Mouse (Mus musculus) liver, embryonic 16.5 days (tissue): ENCODE data around the gene Adcy10. TPM values are rescaled to one million over a fixed set of nuclear protein-coding genes. Genes with fewer than 3 reads are reported as not detected.

Experiments
- ATAC-seq: fragments of 200-750 bp; cut with Nextera tagmentation; 2 replicates; pipeline ENCODE4 v1.8.0; 2017; ENCODE audit warnings: low read depth, mild to moderate bottlenecking, moderate number of reproducible peaks, moderate library complexity
- H3K27ac ChIP-seq: fragments of 300-500 bp; sonication (generic); 2 replicates; pipeline ENCODE4 v1.5.1; 2014; ENCODE audit warnings: mild to moderate bottlenecking, low read length
- H3K27me3 ChIP-seq: fragments of 300-500 bp; sonication (generic); 2 replicates; pipeline ENCODE4 v1.6.1; 2014; ENCODE audit warnings: low read depth, low read length, mixed read lengths; ENCODE audit not compliant: control insufficient read depth, insufficient read depth
- H3K36me3 ChIP-seq: fragments of 300-500 bp; sonication (generic); 2 replicates; pipeline ENCODE4 v1.6.1; 2014; ENCODE audit warnings: mild to moderate bottlenecking; ENCODE audit not compliant: control insufficient read depth, insufficient read depth
- H3K4me1 ChIP-seq: fragments of 300-500 bp; sonication (generic); 2 replicates; pipeline ENCODE4 v1.6.1; 2014; ENCODE audit warnings: low read depth, low read length, mixed read lengths; ENCODE audit not compliant: control insufficient read depth
- H3K4me2 ChIP-seq: fragments of 300-500 bp; sonication (generic); 2 replicates; pipeline ENCODE4 v1.6.1; 2014; ENCODE audit warnings: low read depth, low read length, mixed read lengths
- H3K4me3 ChIP-seq: fragments of 300-500 bp; sonication (generic); 2 replicates; pipeline ENCODE4 v1.5.1; 2014; ENCODE audit warnings: low read depth, mild to moderate bottlenecking, low read length
- H3K9ac ChIP-seq: fragments of 300-500 bp; sonication (generic); 2 replicates; pipeline ENCODE4 v1.6.1; 2014; ENCODE audit warnings: low read depth, low read length
- H3K9me3 ChIP-seq: fragments of 300-500 bp; sonication (generic); replicated peaks from 2 replicates; pipeline ENCODE4 v1.6.1; 2016; ENCODE audit warnings: low read length; ENCODE audit not compliant: control insufficient read depth
- WGBS: fragments of 180-500 bp; shearing (Covaris S2); extraction: QIAGEN DNeasy Blood & Tissue Kit; methylation state at CpG from one replicate; pipeline ENCODE4 v1.1.7; 2014; ENCODE audit not compliant: insufficient replicate concordance; 5-methylcytosine and 5-hydroxymethylcytosine counted together
- polyA plus RNA-seq: library from polyadenylated mRNA; unstranded; fragments of >200 nt; fragmentation: Nextera tagmentation; extraction: Ambion mirVana; gene quantifications from 2 replicates; pipeline ENCODE4 v1.2.1, GENCODE M21; 2015

Adcy10 gene
- polyA plus RNA-seq, 1 experiment from 2014 or later = 0.11 TPM

GRCm38 (mm10) chr1:165587845-165588244 lies 102.9 kb downstream of the Adcy10 start:
- H3K27me3 ChIP-seq = no peaks in the 10 kb centered on the region
- no peak overlapping the region for H3K27ac ChIP-seq
- WGBS = 46% methylated on average over 8 of the region's 8 CpGs
- H3K36me3 ChIP-seq = no peaks in the 10 kb centered on the region
- no peak overlapping the region for H3K4me3 ChIP-seq
- no peaks in the 10 kb centered on the region for H3K9me3 ChIP-seq
- no peak overlapping the region for H3K9ac ChIP-seq
- ATAC-seq = no peak
- H3K4me2 ChIP-seq = no peak overlapping the region
- H3K4me1 ChIP-seq = no peaks in the 10 kb centered on the region; the same call in 1 of the 2 replicates

DNA sequence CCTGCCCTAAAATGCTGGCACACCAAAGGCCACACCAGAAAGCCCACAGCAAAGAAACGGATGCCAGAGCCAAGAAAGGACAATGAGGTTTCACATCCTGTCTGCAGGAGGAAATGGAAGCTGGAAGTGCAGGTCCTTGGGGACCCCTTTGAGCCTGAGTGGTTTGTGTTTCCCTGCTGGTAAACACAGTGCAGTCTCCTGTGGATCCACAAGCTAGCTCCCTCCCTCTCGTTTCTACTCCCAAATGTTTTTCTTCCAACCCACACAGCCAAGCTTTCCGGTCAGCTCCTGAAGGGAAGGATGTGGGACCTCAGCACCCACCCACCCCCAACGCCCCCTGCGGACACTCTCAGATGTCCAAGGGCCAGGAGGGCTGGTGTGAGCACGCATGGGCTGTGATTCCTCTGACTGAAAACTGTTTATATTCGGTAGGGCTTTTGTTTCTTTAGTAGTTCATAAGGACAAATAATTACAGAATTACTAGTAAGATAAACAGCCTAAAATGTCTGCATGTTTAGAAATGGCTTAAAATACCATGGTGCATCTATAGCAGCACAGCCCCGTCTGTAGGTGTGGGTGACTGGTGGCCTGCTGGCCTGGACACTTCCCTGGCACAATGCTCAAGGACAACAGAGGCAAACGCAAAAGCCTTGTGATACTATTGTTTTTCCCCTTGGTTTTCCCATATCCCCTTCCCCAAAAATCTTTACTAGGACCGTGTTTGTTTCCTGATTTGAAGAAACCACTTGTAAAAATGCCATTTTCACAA lies 104.5 kb downstream of the Adcy10 start:
- Histone ChIP-seq H3K4me1 (no peaks in the 10 kb centered on the region; the same call in 1 of the 2 replicates), H3K4me2 (no peak overlapping the region), H3K4me3 (no peak overlapping the region), H3K9me3 (no peaks in the 10 kb centered on the region), H3K9ac (no peak overlapping the region), H3K27ac (no peak overlapping the region), H3K27me3 (no peaks in the 10 kb centered on the region), H3K36me3 (no peaks in the 10 kb centered on the region)
- 40% methylated on average over 10 of the region's 10 CpGs for WGBS
- ATAC-seq = peak; percentile 39; the same call in 1 of the 2 replicates

- 54% methylated on average over 8 of the region's 8 CpGs for WGBS
- H3K27ac ChIP-seq = no peak overlapping the region
- H3K9ac ChIP-seq = no peak overlapping the region
- H3K36me3 ChIP-seq = no peaks in the 10 kb centered on the region
- H3K9me3 ChIP-seq = no peaks in the 10 kb centered on the region
- H3K4me1 ChIP-seq = no peaks in the 10 kb centered on the region; the same call in 1 of the 2 replicates
- H3K4me3 ChIP-seq = no peak overlapping the region
- no peaks in the 10 kb centered on the region for H3K27me3 ChIP-seq
- ATAC-seq = no peak
- no peak overlapping the region for H3K4me2 ChIP-seq
Measured at GRCm38 (mm10) chr1:165590760-165591159, 105.8 kb downstream of the Adcy10 start.

DNA sequence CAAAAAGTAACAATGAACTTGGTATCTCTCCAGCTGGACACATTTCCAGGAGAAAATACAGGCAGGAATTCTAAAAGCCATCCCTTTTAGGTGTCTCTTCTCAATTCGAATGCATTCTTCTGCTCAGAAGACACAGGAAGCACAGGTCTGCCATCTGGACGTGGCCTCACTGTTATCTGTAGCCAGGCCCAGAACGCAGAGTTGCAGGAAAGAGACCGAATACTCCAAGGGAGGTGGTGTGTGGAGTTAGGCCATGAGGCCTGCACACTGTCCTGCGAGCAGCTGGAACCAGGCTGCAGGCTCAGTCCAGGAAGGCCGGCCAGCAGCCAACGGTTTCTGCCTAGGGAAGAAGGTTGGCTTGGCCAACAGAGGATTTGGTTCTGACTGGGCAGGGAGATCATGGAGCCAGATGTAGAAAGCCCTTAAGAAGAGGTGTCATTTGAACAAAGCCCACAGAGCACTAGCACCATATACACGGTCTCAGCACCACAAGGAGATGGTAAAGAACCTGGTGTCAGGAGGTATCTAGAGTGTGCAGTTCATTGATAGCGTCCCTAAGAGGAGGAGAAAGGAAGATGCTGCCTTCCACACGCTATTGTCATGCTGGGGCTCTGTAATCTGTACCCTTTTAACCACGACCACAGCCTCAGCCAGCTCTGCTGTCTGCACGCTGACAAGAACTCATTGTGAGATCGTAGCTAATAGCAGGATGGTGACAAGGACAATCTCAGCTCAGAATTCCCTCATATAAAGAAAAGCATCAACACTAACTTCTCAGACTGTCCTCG lies 107.5 kb downstream of the Adcy10 start:
- no peaks in the 10 kb centered on the region; the same call in 1 of the 2 replicates for H3K4me1 ChIP-seq
- H3K4me3 ChIP-seq = no peak overlapping the region
- no peaks in the 10 kb centered on the region for H3K27me3 ChIP-seq
- no peak overlapping the region for H3K27ac ChIP-seq
- peak; percentile 43; the same call in 1 of the 2 replicates for ATAC-seq
- H3K9ac ChIP-seq = no peak overlapping the region
- H3K36me3 ChIP-seq = no peaks in the 10 kb centered on the region
- no peaks in the 10 kb centered on the region for H3K9me3 ChIP-seq
- H3K4me2 ChIP-seq = no peak overlapping the region
- 33% methylated on average over 14 of the region's 14 CpGs for WGBS

- no peak for ATAC-seq
- no peak overlapping the region for H3K4me3 ChIP-seq
- H3K27ac ChIP-seq = no peak overlapping the region
- no peaks in the 10 kb centered on the region for H3K27me3 ChIP-seq
- 75% methylated on average over 15 of the region's 15 CpGs for WGBS
- H3K36me3 ChIP-seq = no peaks in the 10 kb centered on the region
- H3K4me1 ChIP-seq = no peaks in the 10 kb centered on the region; the same call in 1 of the 2 replicates
- H3K9me3 ChIP-seq = no peaks in the 10 kb centered on the region
- no peak overlapping the region for H3K9ac ChIP-seq
- no peak overlapping the region for H3K4me2 ChIP-seq
Measured at GRCm38 (mm10) chr1:165594699-165595421, 109.9 kb downstream of the Adcy10 start.

DNA sequence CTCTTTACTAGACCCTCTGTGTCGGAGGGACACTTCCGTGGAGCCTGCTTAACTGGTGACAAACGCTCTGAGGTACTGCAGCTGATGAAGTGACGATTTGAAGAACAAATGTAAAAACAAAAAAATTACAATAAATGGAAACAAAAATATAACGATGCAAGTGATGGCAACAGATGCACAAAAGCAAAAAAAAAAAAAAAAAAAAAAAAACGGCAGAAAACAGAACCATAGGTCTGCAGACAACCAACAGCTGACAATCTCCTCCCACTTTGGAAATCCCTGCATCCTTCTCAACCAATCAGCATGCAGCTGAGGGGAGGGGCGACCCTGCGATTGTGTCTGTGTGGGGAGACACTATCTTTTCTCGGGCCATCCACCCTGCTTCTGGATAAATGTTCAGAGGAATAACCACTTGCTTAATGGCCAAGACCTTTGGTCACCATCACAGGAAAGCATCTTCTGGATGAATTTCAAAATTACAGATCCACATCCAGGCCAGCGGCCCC lies 116.8 kb downstream of the Adcy10 start:
- 57% methylated on average over 10 of the region's 10 CpGs for WGBS
- no peaks in the 10 kb centered on the region for H3K27me3 ChIP-seq
- no peak overlapping the region for H3K27ac ChIP-seq
- H3K36me3 ChIP-seq = no peaks in the 10 kb centered on the region; the same call in 1 of the 2 replicates
- no peak overlapping the region for H3K4me3 ChIP-seq
- no peaks in the 10 kb centered on the region for H3K4me1 ChIP-seq
- H3K9ac ChIP-seq = no peak overlapping the region
- ATAC-seq = no peak
- H3K9me3 ChIP-seq = no peaks in the 10 kb centered on the region
- no peak overlapping the region for H3K4me2 ChIP-seq

GRCm38 (mm10) chr1:165603218-165603617 lies 118.2 kb downstream of the Adcy10 start:
- ATAC-seq = no peak
- no peaks in the 10 kb centered on the region for H3K27me3 ChIP-seq
- H3K4me1 ChIP-seq = no peaks in the 10 kb centered on the region
- H3K27ac ChIP-seq = no peak overlapping the region
- no peak overlapping the region for H3K9ac ChIP-seq
- no peak overlapping the region for H3K4me2 ChIP-seq
- H3K36me3 ChIP-seq = no peaks in the 10 kb centered on the region; the same call in 1 of the 2 replicates
- 77% methylated on average over 14 of the region's 14 CpGs for WGBS
- no peak overlapping the region for H3K4me3 ChIP-seq
- H3K9me3 ChIP-seq = no peaks in the 10 kb centered on the region

DNA sequence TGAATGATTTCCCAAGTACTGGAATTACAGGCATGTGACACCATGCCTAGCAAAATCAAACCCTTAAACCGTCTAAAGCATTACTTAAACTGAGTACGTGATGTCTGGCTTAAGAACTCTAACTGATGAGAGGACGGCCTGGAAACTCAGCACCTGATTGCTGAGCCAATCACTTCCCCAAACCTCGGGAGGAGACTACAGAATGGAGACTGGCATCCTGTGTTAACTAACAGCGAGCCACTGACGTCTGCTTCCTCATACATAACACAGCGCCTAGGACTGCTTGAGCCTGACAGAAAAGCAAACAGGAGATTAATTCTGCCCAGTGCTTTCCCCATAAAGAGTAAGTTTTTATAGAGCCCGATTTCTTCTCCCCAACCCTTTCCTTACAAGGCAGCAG lies 119.2 kb downstream of the Adcy10 start:
- H3K9me3 ChIP-seq = no peaks in the 10 kb centered on the region
- no peak overlapping the region for H3K4me3 ChIP-seq
- no peak overlapping the region for H3K9ac ChIP-seq
- H3K27me3 ChIP-seq = no peaks in the 10 kb centered on the region
- no peak for ATAC-seq
- WGBS = 43% methylated on average over 8 of the region's 8 CpGs
- H3K27ac ChIP-seq = no peak overlapping the region
- no peaks in the 10 kb centered on the region; the same call in 1 of the 2 replicates for H3K36me3 ChIP-seq
- H3K4me2 ChIP-seq = no peak overlapping the region
- no peaks in the 10 kb centered on the region for H3K4me1 ChIP-seq
